Mouse (Mus musculus) adipocyte (in vitro differentiated cells): Measurements from ENCODE around the gene Hsd17b2.
A peak's percentile ranks its signal among the peaks of the same experiment; 100 is the strongest.

Source experiments
- DNase-seq: peaks from one replicate; pipeline ENCODE4 v3.0.0-alpha.2; 2016; ENCODE audit warnings: low spot score

Hsd17b2 gene

GRCm38 (mm10) chr8:117772126-117772525, 70.4 kb downstream of the Hsd17b2 start:
- DNase-seq = peak; percentile 20

- DNase-seq = no peak
Measured at GRCm38 (mm10) chr8:117772597-117772996, 70.9 kb downstream of the Hsd17b2 start.

GRCm38 (mm10) chr8:117775626-117776025, 73.9 kb downstream of the Hsd17b2 start:
- no peak for DNase-seq

GRCm38 (mm10) chr8:117776075-117776474, 74.4 kb downstream of the Hsd17b2 start:
- no peak for DNase-seq

GRCm38 (mm10) chr8:117778531-117779322, 77.0 kb downstream of the Hsd17b2 start:
- no peak for DNase-seq

- DNase-seq = no peak
Measured at GRCm38 (mm10) chr8:117779344-117779743, 77.6 kb downstream of the Hsd17b2 start.

GRCm38 (mm10) chr8:117781375-117782129, 79.8 kb downstream of the Hsd17b2 start:
- DNase-seq = no peak

GRCm38 (mm10) chr8:117783021-117783420, 81.3 kb downstream of the Hsd17b2 start:
- no peak for DNase-seq

- no peak for DNase-seq
Measured at GRCm38 (mm10) chr8:117786428-117786827, 84.7 kb downstream of the Hsd17b2 start.

- no peak for DNase-seq
Measured at GRCm38 (mm10) chr8:117792616-117793144, 91.0 kb downstream of the Hsd17b2 start.

- DNase-seq = no peak
Measured at GRCm38 (mm10) chr8:117794581-117794980, 92.9 kb downstream of the Hsd17b2 start.

- DNase-seq = no peak
Measured at GRCm38 (mm10) chr8:117796464-117796863, 94.8 kb downstream of the Hsd17b2 start.

GRCm38 (mm10) chr8:117798066-117798465, 96.4 kb downstream of the Hsd17b2 start:
- no peak for DNase-seq

- peak; percentile 99 for DNase-seq
Measured at GRCm38 (mm10) chr8:117801443-117802298, 100.0 kb downstream of the Hsd17b2 start, which contains the start of gene Mphosph6. Mphosph6 (minus strand) TSS chr8:117801943.

GRCm38 (mm10) chr8:117802299-117802689, 100.6 kb downstream of the Hsd17b2 start:
- DNase-seq = no peak

- no peak for DNase-seq
Measured at GRCm38 (mm10) chr8:117805419-117805818, 103.7 kb downstream of the Hsd17b2 start.
